Mouse (Mus musculus): ENCODE results near the gene Tmem11. TPM values are rescaled to one million over a fixed set of nuclear protein-coding genes. Genes with fewer than 3 reads are reported as not detected.

Gene Tmem11
- polyA plus RNA-seq, 1 experiment from 2014 or later: 79.6 TPM

- no peaks in the 10 kb centered on the region for H3K4me1 ChIP-seq (ENCODE audit: insufficient read depth, low read length)
- H3K27ac ChIP-seq (ENCODE audit: low read length): no peak overlapping the region
- H3K36me3 ChIP-seq (ENCODE audit: insufficient read depth, low read length): peaks cover 14% of the 10 kb centered on the region
- no peak for ATAC-seq (ENCODE audit: low FRiP score, low TSS enrichment)
- no peaks in the 10 kb centered on the region for H3K9me3 ChIP-seq (ENCODE audit: low read length)
- 81% methylated on average over 5 of the region's 5 CpGs for WGBS
- no peak overlapping the region for H3K4me3 ChIP-seq (ENCODE audit: low read length)
- H3K27me3 ChIP-seq (ENCODE audit: insufficient read depth, low read length): no peaks in the 10 kb centered on the region
- no peak overlapping the region for H3K4me2 ChIP-seq (replicated peaks; ENCODE audit: low read depth, low read length)
- H3K9ac ChIP-seq (replicated peaks; ENCODE audit: low read length): no peak overlapping the region
Measured at GRCm38 (mm10) chr11:60845415-60845814, 33.7 kb downstream of the Tmem11 start.

- no peak overlapping the region for H3K4me3 ChIP-seq (ENCODE audit: low read length)
- no peaks in the 10 kb centered on the region for H3K27me3 ChIP-seq (ENCODE audit: insufficient read depth, low read length)
- no peak for ATAC-seq (ENCODE audit: low FRiP score, low TSS enrichment)
- no peak overlapping the region for H3K4me2 ChIP-seq (replicated peaks; ENCODE audit: low read depth, low read length)
- H3K36me3 ChIP-seq (ENCODE audit: insufficient read depth, low read length): peaks cover 7% of the 10 kb centered on the region; the same call in 1 of the 2 replicates
- no peaks in the 10 kb centered on the region for H3K9me3 ChIP-seq (ENCODE audit: low read length)
- 65% methylated on average over 5 of the region's 5 CpGs for WGBS
- no peaks in the 10 kb centered on the region for H3K4me1 ChIP-seq (ENCODE audit: insufficient read depth, low read length)
- no peak overlapping the region for H3K27ac ChIP-seq (ENCODE audit: low read length)
- no peak overlapping the region for H3K9ac ChIP-seq (replicated peaks; ENCODE audit: low read length)
Measured at GRCm38 (mm10) chr11:60843412-60843811, 35.7 kb downstream of the Tmem11 start.

DNA sequence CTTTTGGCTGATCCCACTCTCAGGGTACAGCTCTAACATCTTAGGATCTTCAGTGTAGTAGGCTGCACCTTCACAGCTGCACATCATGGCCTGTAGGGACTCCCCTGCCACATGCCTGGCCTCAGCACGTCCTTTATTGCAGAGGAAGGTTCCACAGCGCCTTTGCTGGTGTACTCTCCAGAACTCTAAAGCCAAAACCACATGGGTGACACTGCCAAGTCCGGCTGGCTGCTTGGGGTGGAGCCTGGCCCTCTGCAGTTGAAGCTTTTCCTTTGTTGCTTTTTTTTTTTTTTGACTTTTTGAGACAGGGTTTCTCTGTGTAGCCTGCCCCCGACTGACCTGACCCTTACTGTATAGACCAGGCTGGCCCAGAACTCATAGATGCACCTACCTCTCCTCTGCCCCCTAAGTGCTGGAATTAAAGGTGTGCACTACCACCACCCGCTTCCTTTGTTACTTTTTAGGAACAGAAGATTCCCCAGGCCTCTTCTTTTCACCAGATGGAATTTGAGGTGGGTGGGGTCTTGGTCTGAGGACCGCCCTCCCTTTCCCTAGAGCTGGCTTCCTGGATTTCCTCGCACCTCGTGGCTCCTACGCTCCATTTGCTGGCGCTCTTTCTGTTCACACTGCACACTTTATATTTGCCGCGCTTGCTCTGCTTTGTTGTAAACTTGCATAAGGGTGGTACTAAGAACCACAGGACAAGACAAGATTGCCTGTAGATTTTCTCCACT is 37.4 kb downstream of the Tmem11 start:
- WGBS: 71% methylated on average over 12 of the region's 12 CpGs
- H3K27me3 ChIP-seq (ENCODE audit: insufficient read depth, low read length): no peaks in the 10 kb centered on the region
- no peak overlapping the region for H3K4me3 ChIP-seq (ENCODE audit: low read length)

GRCm38 (mm10) chr11:60837644-60838406 is 41.2 kb downstream of the Tmem11 start:
- no peak overlapping the region for H3K27ac ChIP-seq (ENCODE audit: low read length)
- 0 out of 2 replicates have a peak, but pooled peaks cover 3% of the 10 kb centered on the region for H3K36me3 ChIP-seq (ENCODE audit: insufficient read depth, low read length)
- 77% methylated on average over 10 of the region's 10 CpGs for WGBS
- H3K27me3 ChIP-seq (ENCODE audit: insufficient read depth, low read length): no peaks in the 10 kb centered on the region
- H3K4me1 ChIP-seq (ENCODE audit: insufficient read depth, low read length): no peaks in the 10 kb centered on the region
- 0 out of 2 replicates have a peak overlapping the region, but pooled peaks have one; percentile 22 for H3K9ac ChIP-seq (replicated peaks; ENCODE audit: low read length)
- H3K4me3 ChIP-seq (ENCODE audit: low read length): no peak overlapping the region
- H3K9me3 ChIP-seq (ENCODE audit: low read length): no peaks in the 10 kb centered on the region
- ATAC-seq (ENCODE audit: low FRiP score, low TSS enrichment): no peak
- H3K4me2 ChIP-seq (replicated peaks; ENCODE audit: low read depth, low read length): no peak overlapping the region

More for the DNA sequence above, 37.4 kb downstream of the Tmem11 start:
- Histone ChIP-seq H3K9ac (replicated peaks; ENCODE audit: low read length) (no peak overlapping the region), H3K9me3 (ENCODE audit: low read length) (no peaks in the 10 kb centered on the region), H3K4me2 (replicated peaks; ENCODE audit: low read depth, low read length) (no peak overlapping the region), H3K27ac (ENCODE audit: low read length) (no peak overlapping the region), H3K4me1 (ENCODE audit: insufficient read depth, low read length) (no peaks in the 10 kb centered on the region), H3K36me3 (ENCODE audit: insufficient read depth, low read length) (peaks cover 9% of the 10 kb centered on the region; the same call in 1 of the 2 replicates)
- no peak for ATAC-seq (ENCODE audit: low FRiP score, low TSS enrichment)

GRCm38 (mm10) chr11:60836897-60837296 is 42.2 kb downstream of the Tmem11 start:
- no peaks in the 10 kb centered on the region for H3K9me3 ChIP-seq (ENCODE audit: low read length)
- H3K36me3 ChIP-seq (ENCODE audit: insufficient read depth, low read length): 0 out of 2 replicates have a peak, but pooled peaks cover 3% of the 10 kb centered on the region
- no peaks in the 10 kb centered on the region for H3K27me3 ChIP-seq (ENCODE audit: insufficient read depth, low read length)
- 93% methylated on average over 6 of the region's 6 CpGs for WGBS
- no peaks in the 10 kb centered on the region for H3K4me1 ChIP-seq (ENCODE audit: insufficient read depth, low read length)
- no peak overlapping the region for H3K9ac ChIP-seq (replicated peaks; ENCODE audit: low read length)
- ATAC-seq (ENCODE audit: low FRiP score, low TSS enrichment): no peak
- no peak overlapping the region for H3K27ac ChIP-seq (ENCODE audit: low read length)
- no peak overlapping the region for H3K4me2 ChIP-seq (replicated peaks; ENCODE audit: low read depth, low read length)
- H3K4me3 ChIP-seq (ENCODE audit: low read length): no peak overlapping the region

- peak within 1 kb of the TSS; percentile 83 for H3K27ac ChIP-seq (ENCODE audit: low read length)
- under 1% methylated on average over 34 of the region's 34 CpGs for WGBS
- peak; percentile 94 for ATAC-seq (ENCODE audit: low FRiP score, low TSS enrichment)
Measured at GRCm38 (mm10) chr11:60830433-60831052, 48.5 kb downstream of the Tmem11 start, which contains the start of gene Dhrs7b. TSS of gene Dhrs7b (plus strand) at chr11:60830631.

DNA sequence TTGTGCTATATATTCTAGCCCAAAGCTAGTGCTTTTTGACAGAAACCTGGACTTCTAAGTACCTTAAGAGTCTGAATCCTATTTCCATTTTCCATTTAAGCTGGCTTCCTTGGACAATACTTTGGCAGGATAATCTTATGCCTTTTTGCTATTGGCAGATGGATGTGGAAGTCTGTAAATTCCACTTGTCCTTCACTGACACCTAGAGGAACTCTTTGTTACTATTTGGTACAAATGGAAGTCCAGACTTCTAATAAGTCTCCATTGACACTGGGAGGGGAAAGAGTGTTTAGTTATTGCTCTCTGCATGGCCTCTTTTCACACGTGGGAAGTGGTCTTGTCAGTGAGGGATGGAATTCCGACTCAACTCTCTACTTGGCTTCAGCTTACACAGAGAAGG is 50.2 kb downstream of the Tmem11 start:
- Histone ChIP-seq H3K9me3 (ENCODE audit: low read length) (no peaks in the 10 kb centered on the region), H3K27ac (ENCODE audit: low read length) (no peak overlapping the region), H3K9ac (replicated peaks; ENCODE audit: low read length) (no peak overlapping the region), H3K36me3 (ENCODE audit: insufficient read depth, low read length) (no peaks in the 10 kb centered on the region), H3K4me2 (replicated peaks; ENCODE audit: low read depth, low read length) (no peak overlapping the region), H3K27me3 (ENCODE audit: insufficient read depth, low read length) (no peaks in the 10 kb centered on the region), H3K4me3 (ENCODE audit: low read length) (no peak overlapping the region), H3K4me1 (ENCODE audit: insufficient read depth, low read length) (peaks cover 6% of the 10 kb centered on the region)
- WGBS: 25% methylated on average over 2 of the region's 2 CpGs
- ATAC-seq (ENCODE audit: low FRiP score, low TSS enrichment): no peak

More at GRCm38 (mm10) chr11:60830433-60831052, 48.5 kb downstream of the Tmem11 start, which contains the start of gene Dhrs7b:
- Histone ChIP-seq H3K27me3 (ENCODE audit: insufficient read depth, low read length) (no peaks in the 10 kb centered on the region), H3K9ac (replicated peaks; ENCODE audit: low read length) (peak within 1 kb of the TSS; percentile 82), H3K9me3 (ENCODE audit: low read length) (no peaks in the 10 kb centered on the region), H3K4me2 (replicated peaks; ENCODE audit: low read depth, low read length) (peak within 1 kb of the TSS; percentile 74), H3K36me3 (ENCODE audit: insufficient read depth, low read length) (no peaks in the 10 kb centered on the region), H3K4me1 (ENCODE audit: insufficient read depth, low read length) (peaks cover 6% of the 10 kb centered on the region), H3K4me3 (ENCODE audit: low read length) (peak within 1 kb of the TSS; percentile 77)

- H3K27ac ChIP-seq (ENCODE audit: low read length): no peak overlapping the region
- no peaks in the 10 kb centered on the region for H3K9me3 ChIP-seq (ENCODE audit: low read length)
- H3K4me2 ChIP-seq (replicated peaks; ENCODE audit: low read depth, low read length): no peak overlapping the region
- H3K36me3 ChIP-seq (ENCODE audit: insufficient read depth, low read length): no peaks in the 10 kb centered on the region
- H3K4me3 ChIP-seq (ENCODE audit: low read length): no peak overlapping the region
- ATAC-seq (ENCODE audit: low FRiP score, low TSS enrichment): no peak
- WGBS: 67% methylated on average over 4 of the region's 4 CpGs
- no peak overlapping the region for H3K9ac ChIP-seq (replicated peaks; ENCODE audit: low read length)
- peaks cover 6% of the 10 kb centered on the region for H3K4me1 ChIP-seq (ENCODE audit: insufficient read depth, low read length)
- H3K27me3 ChIP-seq (ENCODE audit: insufficient read depth, low read length): no peaks in the 10 kb centered on the region
Measured at GRCm38 (mm10) chr11:60827241-60827945, 51.7 kb downstream of the Tmem11 start.

- H3K4me1 ChIP-seq (ENCODE audit: insufficient read depth, low read length): peaks cover 6% of the 10 kb centered on the region
- H3K9me3 ChIP-seq (ENCODE audit: low read length): no peaks in the 10 kb centered on the region
- no peak overlapping the region for H3K4me2 ChIP-seq (replicated peaks; ENCODE audit: low read depth, low read length)
- H3K4me3 ChIP-seq (ENCODE audit: low read length): no peak overlapping the region
- no peak overlapping the region for H3K9ac ChIP-seq (replicated peaks; ENCODE audit: low read length)
- no peak overlapping the region for H3K27ac ChIP-seq (ENCODE audit: low read length)
- WGBS: 53% methylated on average over 1 of the region's 1 CpGs
- no peaks in the 10 kb centered on the region for H3K27me3 ChIP-seq (ENCODE audit: insufficient read depth, low read length)
- H3K36me3 ChIP-seq (ENCODE audit: insufficient read depth, low read length): no peaks in the 10 kb centered on the region
- no peak for ATAC-seq (ENCODE audit: low FRiP score, low TSS enrichment)
Measured at GRCm38 (mm10) chr11:60826700-60827099, 52.4 kb downstream of the Tmem11 start.

Data from kidney, embryonic 16.5 days (tissue).